9 mouse cellular contexts compared by ENCODE assay signal in the genomic region with DNA sequence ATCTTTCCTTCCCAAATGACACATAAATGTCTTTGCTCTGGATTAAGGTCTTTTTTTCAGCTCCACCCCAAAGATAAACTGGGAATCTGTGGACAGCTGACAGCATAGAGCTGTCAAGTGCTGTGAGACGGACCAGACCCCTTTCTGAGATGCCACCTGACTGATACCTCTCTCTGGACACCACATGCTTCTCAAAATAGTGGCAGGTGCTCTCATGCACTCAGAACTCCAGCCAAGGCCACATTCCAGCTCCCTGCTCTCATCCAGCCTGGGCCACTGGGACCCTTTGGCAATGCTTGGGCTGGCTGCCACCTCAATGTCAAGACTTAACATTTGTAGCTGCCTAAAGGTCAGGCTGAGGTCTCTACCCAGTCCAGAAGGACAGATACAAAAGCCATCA. TPM values are rescaled to one million over a fixed set of nuclear protein-coding genes. Genes with fewer than 3 reads are reported as not detected.
A peak's percentile ranks its signal among the peaks of the same experiment; 100 is the strongest.
DNase-seq lines count a peak whose midpoint lies in the region; ATAC-seq lines count a peak whose summit lies in the region.
"Had no signal": no experiment of that assay in that cellular context is flagged by ENCODE, and none has a peak within 500 bp of the region (broad histone marks: within the 10 kb centered on the region; RNA-seq: fewer than 3 reads in every experiment).

No protein-coding gene starts in this region.

- H3K4me1 ChIP-seq in heart, embryonic 10.5 days, result peaks cover 27% of the 10 kb centered on the region
- H3K4me1 ChIP-seq in limb, embryonic 15.5 days, result peaks cover 8% of the 10 kb centered on the region
- H3K4me1 ChIP-seq: midbrain, embryonic 12.5 days had no signal

- no peak for ATAC-seq in limb, embryonic 15.5 days (ENCODE audit: insufficient number of reproducible peaks, low FRiP score, low TSS enrichment, low read depth)
- no peak for ATAC-seq in megakaryocyte progenitor cell, adult 5-6 weeks (replicated peaks; ENCODE audit: poor library complexity)

- H3K36me3 ChIP-seq in heart, embryonic 10.5 days, result peaks cover 13% of the 10 kb centered on the region; the same call in 1 of the 2 replicates
- H3K36me3 ChIP-seq in limb, embryonic 15.5 days, result 0 out of 2 replicates have a peak, but pooled peaks cover 2% of the 10 kb centered on the region
- H3K36me3 ChIP-seq: midbrain, embryonic 12.5 days had no signal

- H3K9ac ChIP-seq in limb, embryonic 15.5 days, result no peak overlapping the region
- H3K9ac ChIP-seq: midbrain, embryonic 12.5 days had no signal

- WGBS in heart, embryonic 10.5 days, result 22% methylated on average over 1 of the region's 1 CpGs
- 52% methylated on average over 1 of the region's 1 CpGs for WGBS in limb, embryonic 15.5 days

- DNase-seq in adrenal gland, adult (ENCODE audit: inconsistent age in 2 of 2, low spot score in 1 of 2), result peak; percentile 80 to 92
- no peak for DNase-seq in adrenal gland, postnatal 4 days (ENCODE audit: low spot score in 2 of 2)
- DNase-seq in lung, postnatal 36 days, result peak; percentile 39
- no peak for DNase-seq in lung, postnatal 4 days
- peak; percentile 84 for DNase-seq in heart, embryonic 10.5 days (ENCODE audit: low spot score)
- no peak for DNase-seq in embryo, embryonic 10 days (ENCODE audit: low spot score)

- H3K4me3 ChIP-seq in heart, embryonic 10.5 days, result peak overlapping the region; percentile 10; the same call in 1 of the 2 replicates
- no peak overlapping the region for H3K4me3 ChIP-seq in limb, embryonic 15.5 days
- H3K4me3 ChIP-seq: midbrain, embryonic 12.5 days had no signal

- no peak overlapping the region for H3K4me2 ChIP-seq in limb, embryonic 15.5 days
- H3K4me2 ChIP-seq: midbrain, embryonic 12.5 days had no signal

- peak overlapping the region; percentile 76 for H3K27ac ChIP-seq in heart, embryonic 10.5 days
- H3K27ac ChIP-seq in limb, embryonic 15.5 days, result 0 out of 2 replicates have a peak overlapping the region, but pooled peaks have one; percentile 27
- H3K27ac ChIP-seq: midbrain, embryonic 12.5 days had no signal

- H3K27me3 ChIP-seq in heart, embryonic 10.5 days (ENCODE audit: insufficient read depth, poor library complexity, severe bottlenecking), result no peaks in the 10 kb centered on the region
- no peaks in the 10 kb centered on the region for H3K27me3 ChIP-seq in limb, embryonic 15.5 days
- H3K27me3 ChIP-seq: midbrain, embryonic 12.5 days had no signal

- no peaks in the 10 kb centered on the region for H3K9me3 ChIP-seq in heart, embryonic 10.5 days
- no peaks in the 10 kb centered on the region for H3K9me3 ChIP-seq in limb, embryonic 15.5 days
- H3K9me3 ChIP-seq: midbrain, embryonic 12.5 days had no signal

RNA-seq across cellular contexts. Expression of a gene that starts 10.2 kb away (rescaled TPM):
- 100 to 1,000 TPM; 275 to 318 TPM for total RNA-seq in adrenal gland, postnatal 4 days (2021)
- 115 and 137 TPM in 2 replicates for polyA plus RNA-seq in heart, embryonic 10.5 days (2016; fragmentation: Nextera tagmentation; extraction: Ambion mirVana)
- 102 and 110 TPM in 2 replicates for polyA plus RNA-seq in limb, embryonic 15.5 days (2015; fragmentation: Nextera tagmentation; extraction: Ambion mirVana)
- total RNA-seq in megakaryocyte progenitor cell, adult 5-6 weeks (2015), result 108 TPM in 2 replicates
- 127 and 141 TPM in 2 replicates for total RNA-seq in megakaryocyte progenitor cell, adult 5-6 weeks (2017)

Comparison
In these comparisons a context has a peak if more than half of its experiments do, and no peak if none do; other contexts are left out.
1. DNase-seq: peak in adrenal gland, adult (2 of 2), lung, postnatal 36 days (single experiment) and heart, embryonic 10.5 days (single experiment); none in adrenal gland, postnatal 4 days (0 of 2), lung, postnatal 4 days (0 of 2) and embryo, embryonic 10 days (single experiment).